Mouse (Mus musculus) thymus, postnatal 10 days (tissue): Measurements from ENCODE around the gene Elovl6.

Experiments used
- DNase-seq, 2 experiments: peaks; one replicate each; pipeline ENCODE4 v3.0.0; 2021; ENCODE audit warnings: low spot score in 2 of 2

The Elovl6 gene

GRCm38 (mm10) chr3:129645409-129645808 is 113.3 kb downstream of the Elovl6 start:
- no peak for DNase-seq

- DNase-seq: no peak
These were observed 114.6 kb downstream of the Elovl6 start for GRCm38 (mm10) chr3:129646781-129647180.

DNA sequence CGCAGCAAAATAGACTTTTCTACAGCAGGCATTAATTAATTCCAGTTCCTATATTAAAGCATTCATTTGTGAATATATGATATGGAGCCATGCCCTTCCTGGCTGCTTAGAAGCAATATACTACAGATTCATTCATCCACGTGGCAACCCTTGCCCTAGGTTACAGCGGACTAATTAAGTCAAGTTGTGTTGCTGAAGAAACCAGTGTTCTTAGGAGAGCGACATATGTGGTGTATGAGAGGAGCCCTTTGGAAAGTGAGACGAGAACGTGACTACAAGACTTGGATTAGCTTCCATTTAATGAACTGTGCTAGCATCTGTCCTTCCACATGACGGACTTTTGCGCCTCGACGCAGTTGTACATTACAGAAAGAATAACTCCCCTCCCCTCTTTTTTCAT is 115.2 kb downstream of the Elovl6 start:
- no peak for DNase-seq

DNA sequence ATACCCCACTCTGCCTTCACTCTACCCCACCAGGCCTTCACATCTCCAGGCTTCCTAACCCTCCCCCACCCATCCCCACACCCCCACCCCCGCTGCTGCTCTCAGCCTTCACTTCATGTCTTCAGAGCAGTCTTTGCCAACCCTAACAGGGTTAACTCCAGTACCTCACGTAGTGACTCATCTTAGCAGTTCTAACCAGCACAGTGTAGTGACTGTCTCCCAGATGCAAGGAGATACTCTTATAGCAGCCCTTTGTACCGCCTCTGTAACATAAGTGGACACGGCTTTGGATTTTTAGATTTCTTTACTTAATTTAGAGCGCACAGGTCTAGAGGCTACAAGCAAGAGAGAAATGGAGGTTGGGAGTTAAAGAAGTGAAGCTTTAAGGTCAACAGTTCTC is 116.4 kb downstream of the Elovl6 start:
- no peak for DNase-seq

DNA sequence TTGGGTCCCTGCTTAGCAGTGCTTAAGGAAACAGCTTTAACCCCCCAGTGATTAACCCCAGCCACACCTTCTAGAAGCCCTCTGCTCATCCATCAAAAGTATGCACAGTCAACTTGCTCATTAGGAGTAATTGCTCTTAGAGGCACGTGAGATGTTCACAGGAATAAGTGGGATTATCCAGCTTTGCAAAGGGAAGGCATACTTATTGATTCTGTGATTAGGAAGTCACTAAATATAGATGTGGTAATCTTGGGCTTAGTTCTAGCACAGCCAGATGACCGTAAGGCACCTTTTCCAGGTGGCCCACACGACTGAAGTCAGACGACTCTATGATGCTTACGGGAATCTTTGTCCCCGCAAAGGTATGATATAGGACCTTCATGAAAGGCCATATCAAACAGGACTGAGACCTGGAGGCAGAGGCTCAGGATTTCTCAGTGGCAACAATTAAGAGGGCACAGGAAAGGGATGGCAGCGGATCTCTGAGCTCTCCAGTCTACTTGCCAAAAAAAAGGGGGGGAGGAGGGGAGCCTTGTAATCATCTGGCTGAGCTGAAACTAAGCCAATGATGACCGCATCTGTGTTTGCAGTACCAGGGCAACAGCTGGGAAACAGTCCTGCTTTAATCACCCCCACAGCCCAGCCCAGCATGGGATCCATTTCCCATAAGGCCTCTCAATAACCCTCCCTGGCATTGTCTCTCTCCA is 117.6 kb downstream of the Elovl6 start:
- no peak for DNase-seq

GRCm38 (mm10) chr3:129650293-129650612 is 118.1 kb downstream of the Elovl6 start:
- no peak for DNase-seq

DNA sequence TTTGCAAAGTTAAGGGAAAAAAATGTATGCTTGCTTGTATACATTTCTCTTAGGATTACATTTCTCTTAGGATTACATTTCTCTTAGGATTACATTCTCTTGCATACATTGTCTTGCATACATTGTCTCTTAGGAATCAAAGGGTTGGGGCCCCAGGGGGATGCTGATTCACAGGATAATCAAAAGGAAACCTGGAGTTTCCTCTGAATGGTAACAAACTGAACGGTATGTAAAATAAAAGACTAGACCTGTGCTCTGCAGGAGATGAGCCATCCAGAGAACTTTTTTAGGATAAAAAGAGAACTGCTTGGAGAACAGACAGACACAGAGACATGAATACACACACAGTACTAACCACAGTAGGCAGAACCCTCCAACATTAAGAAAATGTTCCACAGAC is 118.8 kb downstream of the Elovl6 start:
- no peak for DNase-seq

GRCm38 (mm10) chr3:129651765-129652164 is 119.6 kb downstream of the Elovl6 start:
- DNase-seq: no peak

- no peak for DNase-seq
These were observed 120.3 kb downstream of the Elovl6 start for GRCm38 (mm10) chr3:129652476-129652875.

GRCm38 (mm10) chr3:129656540-129656939 is 124.4 kb downstream of the Elovl6 start:
- no peak for DNase-seq

- DNase-seq: no peak
These were observed 125.1 kb downstream of the Elovl6 start for GRCm38 (mm10) chr3:129657222-129657621.

DNA sequence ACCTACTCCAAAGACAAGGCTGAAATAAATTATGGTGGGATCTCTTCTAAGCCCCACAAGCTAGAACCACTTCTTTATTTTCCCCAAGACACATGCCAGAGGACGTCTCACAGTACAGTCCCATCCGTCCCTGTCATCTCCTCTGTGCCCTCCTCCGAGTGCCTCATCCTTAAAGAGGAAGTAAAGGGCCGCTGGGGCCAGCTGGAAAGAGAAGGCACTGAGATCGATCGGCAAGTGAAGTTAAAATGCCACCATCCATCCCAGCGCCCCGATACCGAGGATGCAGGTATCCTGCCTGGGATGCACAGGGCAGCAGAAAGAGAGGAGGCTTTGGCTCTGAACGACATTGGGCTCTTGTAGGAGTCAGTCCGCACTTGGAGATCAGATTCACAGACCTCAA is 125.6 kb downstream of the Elovl6 start:
- DNase-seq: no peak

DNA sequence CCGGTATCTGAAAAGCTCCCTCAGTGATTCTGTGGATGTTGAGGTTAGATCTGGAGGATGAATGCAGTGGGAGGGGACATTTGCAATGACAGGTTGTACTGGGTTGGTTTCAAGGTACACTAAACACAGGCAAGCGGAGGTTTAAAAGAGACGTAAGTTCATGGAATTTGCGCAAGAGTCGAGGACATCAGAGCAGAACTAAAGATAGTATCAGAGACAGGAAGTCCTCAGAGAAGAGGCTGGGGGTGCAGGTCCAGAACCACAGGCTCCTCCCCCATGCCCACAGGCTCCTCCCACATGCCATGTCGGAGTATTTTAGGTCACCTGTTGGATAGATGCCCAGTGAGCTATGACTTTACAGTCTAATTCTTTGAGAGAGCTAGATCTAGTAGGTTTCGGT is 126.6 kb downstream of the Elovl6 start:
- DNase-seq: peak; percentile 14 to 23

DNA sequence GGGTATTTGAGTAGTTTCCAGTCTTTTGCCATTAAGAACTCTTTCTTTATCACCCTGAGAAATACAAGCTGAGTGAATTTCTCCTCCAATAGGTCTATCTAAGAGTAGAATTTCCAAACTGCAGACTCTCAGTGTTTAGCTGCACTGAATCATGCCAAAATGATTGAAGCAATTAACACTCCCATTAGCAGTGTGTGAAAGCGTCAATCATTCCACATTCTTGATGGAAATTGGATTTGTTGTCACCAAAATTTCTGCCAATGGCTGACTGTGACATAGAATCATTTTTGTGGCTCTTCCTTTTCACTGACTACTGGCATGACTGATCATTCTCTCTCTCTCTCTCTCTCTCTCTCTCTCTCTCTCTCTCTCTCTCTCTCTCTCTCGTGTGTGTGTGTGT is 131.8 kb downstream of the Elovl6 start:
- no peak for DNase-seq

DNA sequence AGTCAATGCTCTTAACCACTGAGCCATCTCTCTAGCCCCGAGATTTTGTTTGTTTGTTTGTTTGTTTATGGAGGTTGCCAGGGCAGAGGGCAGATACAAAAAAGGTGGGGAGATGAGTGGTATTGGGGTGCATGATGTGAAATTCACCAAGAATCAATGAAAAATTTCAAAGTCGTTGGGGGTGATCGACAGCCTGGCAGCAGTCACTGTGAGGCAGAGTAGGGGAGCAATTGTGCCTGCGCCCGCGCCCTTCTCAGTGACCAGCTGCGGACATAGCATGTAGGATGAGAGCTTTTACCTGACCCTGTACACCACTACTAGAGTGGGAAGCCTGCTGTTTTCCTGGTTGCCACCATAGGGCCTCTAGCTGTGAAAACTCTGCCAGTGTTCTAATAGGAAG is 143.8 kb downstream of the Elovl6 start:
- DNase-seq: no peak

DNA sequence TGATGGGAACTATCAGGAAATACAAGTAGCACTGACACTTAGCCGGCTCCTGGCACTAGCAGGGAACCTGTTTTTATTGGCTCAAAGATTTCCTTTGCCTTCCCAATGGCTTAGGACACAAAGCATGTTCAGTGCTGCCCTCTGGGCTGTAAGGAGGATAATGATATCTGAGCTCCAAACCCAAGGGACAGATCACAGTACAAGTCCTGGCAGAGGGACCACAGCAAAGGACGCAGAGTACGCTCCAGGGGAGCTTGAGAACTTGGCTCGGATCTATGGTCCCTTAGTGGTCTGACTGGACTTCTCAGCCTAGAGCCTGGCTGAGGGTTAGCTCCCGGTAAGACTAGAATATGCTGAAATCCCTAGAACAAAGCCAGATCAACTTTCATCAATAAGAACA is 148.1 kb downstream of the Elovl6 start:
- DNase-seq: no peak

DNA sequence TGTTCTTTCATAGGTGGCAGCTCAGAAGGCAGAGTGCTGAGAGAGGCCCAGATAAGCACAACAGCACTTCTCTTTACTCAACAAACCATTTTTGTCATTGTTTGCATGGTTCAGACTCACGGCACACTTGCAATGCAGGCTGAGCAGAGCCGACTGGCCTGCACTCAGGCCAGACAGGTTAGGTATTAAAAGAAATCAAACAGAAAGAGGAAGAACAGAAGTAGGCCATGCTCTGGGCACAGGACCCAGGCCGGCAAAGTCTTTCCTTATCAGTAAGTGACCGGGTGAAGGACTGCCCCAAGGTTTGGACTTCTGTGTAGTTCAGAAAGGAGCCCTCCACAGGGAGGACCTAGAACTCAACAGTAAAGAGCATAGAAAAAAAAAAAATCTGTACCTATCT is 149.7 kb downstream of the Elovl6 start:
- DNase-seq: no peak

GRCm38 (mm10) chr3:129682389-129682788 is 150.2 kb downstream of the Elovl6 start:
- DNase-seq: no peak

GRCm38 (mm10) chr3:129683060-129683679 is 151.0 kb downstream of the Elovl6 start:
- peak in 1 of 2 experiments; percentile 36 for DNase-seq

- DNase-seq: no peak
These were observed 154.0 kb downstream of the Elovl6 start for GRCm38 (mm10) chr3:129686196-129686595.

DNA sequence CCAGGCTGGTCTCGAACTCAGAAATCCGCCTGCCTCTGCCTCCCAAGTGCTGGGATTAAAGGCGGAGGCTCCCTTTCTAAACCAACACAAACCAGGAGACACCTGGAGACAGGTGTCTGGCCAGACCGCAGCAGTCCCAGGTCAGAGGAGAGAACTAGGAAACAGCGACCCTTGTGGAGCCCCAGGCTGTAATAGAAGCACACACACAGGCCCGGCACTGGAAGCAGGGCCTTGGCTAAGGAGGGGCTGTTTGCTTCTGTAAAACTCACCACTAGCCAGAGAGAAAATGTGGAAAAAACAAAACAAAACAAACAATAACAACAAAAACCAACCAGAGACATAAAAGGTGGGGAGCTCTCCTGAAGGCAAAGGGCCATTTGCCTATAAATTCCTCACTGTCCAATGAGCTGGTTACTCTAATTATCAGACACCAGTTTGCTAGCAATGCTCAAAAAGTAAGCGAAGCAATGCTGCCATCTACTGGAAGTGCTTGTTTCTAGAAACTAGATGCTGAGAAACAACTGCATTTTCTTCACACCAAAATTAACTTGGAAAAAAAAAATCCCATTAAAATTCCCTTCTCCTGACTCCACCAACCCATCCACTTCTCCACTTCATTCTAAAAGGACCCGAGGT is 154.7 kb downstream of the Elovl6 start:
- peak; percentile 16 to 67 for DNase-seq

DNA sequence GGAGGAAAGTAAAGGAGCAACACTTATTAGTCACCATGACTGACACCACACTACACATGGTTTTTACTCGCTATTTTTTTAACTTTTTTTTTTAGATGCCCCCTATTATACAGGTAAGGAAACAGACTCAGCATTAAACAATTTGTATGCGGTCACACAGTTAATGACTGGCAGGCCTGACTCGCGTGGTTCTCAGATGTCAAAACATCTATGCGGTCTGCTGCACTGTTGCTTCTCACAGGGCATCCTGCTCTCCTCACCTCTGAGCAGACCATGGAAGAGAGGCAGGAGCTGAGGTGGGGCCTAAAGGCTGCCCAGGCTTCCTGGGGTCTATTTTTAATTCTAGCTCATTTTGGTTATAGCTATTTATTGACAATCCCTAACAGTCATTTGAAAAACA is 155.3 kb downstream of the Elovl6 start:
- DNase-seq: no peak
